Mouse (Mus musculus): ENCODE results near the gene Pik3r5. TPM values are rescaled to one million over a fixed set of nuclear protein-coding genes. Genes with fewer than 3 reads are reported as not detected.
A peak's percentile ranks its signal among the peaks of the same experiment; 100 is the strongest.

Pik3r5 gene
- polyA plus RNA-seq, 1 experiment from 2014 or later: 0.20 TPM

- no peaks in the 10 kb centered on the region for H3K4me1 ChIP-seq
- H3K9me3 ChIP-seq: no peaks in the 10 kb centered on the region
- no peak overlapping the region for H3K27ac ChIP-seq (replicated peaks)
- no peak overlapping the region for H3K9ac ChIP-seq (replicated peaks)
- 88% methylated on average over 5 of the region's 5 CpGs for WGBS
- no peak overlapping the region for H3K4me2 ChIP-seq (replicated peaks)
- no peak overlapping the region for H3K4me3 ChIP-seq
- H3K36me3 ChIP-seq: no peaks in the 10 kb centered on the region
- H3K27me3 ChIP-seq: no peaks in the 10 kb centered on the region
- ATAC-seq (replicated peaks): no peak
These were observed 87.9 kb downstream of the Pik3r5 start for GRCm38 (mm10) chr11:68519815-68520214.

- Histone ChIP-seq H3K4me1 (no peaks in the 10 kb centered on the region), H3K9ac (replicated peaks) (no peak overlapping the region), H3K4me3 (no peak overlapping the region), H3K27ac (replicated peaks) (no peak overlapping the region), H3K9me3 (no peaks in the 10 kb centered on the region), H3K36me3 (no peaks in the 10 kb centered on the region), H3K27me3 (no peaks in the 10 kb centered on the region), H3K4me2 (replicated peaks) (no peak overlapping the region)
- 87% methylated on average over 2 of the region's 2 CpGs for whole genome bisulfite sequencing
- ATAC-seq (replicated peaks): no peak
These were observed 88.5 kb downstream of the Pik3r5 start for GRCm38 (mm10) chr11:68520439-68520838.

DNA sequence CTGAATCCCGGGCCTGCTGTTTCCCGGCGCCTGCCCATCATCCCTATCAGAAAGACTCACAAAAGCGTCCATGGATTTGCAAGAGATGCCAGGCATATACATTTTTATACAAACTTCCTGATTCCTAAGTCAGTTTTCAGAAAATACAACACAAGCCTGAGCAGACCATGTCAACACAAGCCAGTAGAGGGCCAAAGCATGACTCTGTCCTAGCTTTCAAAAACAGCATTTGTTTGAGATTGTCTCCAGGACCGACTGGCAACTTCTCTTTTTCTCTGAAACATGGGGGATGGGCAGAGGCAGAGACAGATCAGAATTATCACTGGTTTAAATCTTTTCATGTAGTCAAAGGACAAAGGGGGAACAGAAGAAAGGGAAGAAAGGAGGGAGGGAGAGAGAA is 89.4 kb downstream of the Pik3r5 start:
- Histone ChIP-seq H3K27ac (replicated peaks) (no peak overlapping the region), H3K9ac (replicated peaks) (no peak overlapping the region), H3K4me2 (replicated peaks) (no peak overlapping the region), H3K4me1 (no peaks in the 10 kb centered on the region), H3K27me3 (no peaks in the 10 kb centered on the region), H3K36me3 (no peaks in the 10 kb centered on the region), H3K9me3 (no peaks in the 10 kb centered on the region), H3K4me3 (no peak overlapping the region)
- WGBS: 82% methylated on average over 5 of the region's 5 CpGs
- no peak for ATAC-seq (replicated peaks)

DNA sequence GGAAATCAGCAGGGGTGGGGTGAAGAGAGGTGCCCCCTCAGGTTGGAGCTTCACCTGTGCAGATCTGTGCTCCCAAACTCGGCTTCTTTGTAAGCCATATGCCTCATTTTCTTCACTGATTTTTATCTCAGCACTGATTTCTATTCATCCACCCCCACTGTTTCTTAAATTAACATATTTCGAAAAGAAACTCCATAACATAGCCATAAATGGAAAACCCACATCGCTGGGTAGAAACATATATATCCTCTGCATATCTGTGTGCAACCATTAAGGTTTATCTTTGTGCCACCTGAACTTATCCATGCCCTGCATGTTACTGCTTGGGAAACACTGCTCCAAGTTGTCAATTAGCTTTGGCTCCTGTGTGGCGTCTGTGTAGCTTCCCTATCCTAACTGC is 94.5 kb downstream of the Pik3r5 start:
- 75% methylated on average over 4 of the region's 4 CpGs for WGBS
- H3K27me3 ChIP-seq: no peaks in the 10 kb centered on the region
- no peak overlapping the region for H3K4me3 ChIP-seq
- no peaks in the 10 kb centered on the region for H3K4me1 ChIP-seq
- H3K4me2 ChIP-seq (replicated peaks): no peak overlapping the region
- H3K9me3 ChIP-seq: no peaks in the 10 kb centered on the region
- ATAC-seq (replicated peaks): no peak
- H3K9ac ChIP-seq (replicated peaks): no peak overlapping the region
- no peaks in the 10 kb centered on the region for H3K36me3 ChIP-seq
- H3K27ac ChIP-seq (replicated peaks): no peak overlapping the region

DNA sequence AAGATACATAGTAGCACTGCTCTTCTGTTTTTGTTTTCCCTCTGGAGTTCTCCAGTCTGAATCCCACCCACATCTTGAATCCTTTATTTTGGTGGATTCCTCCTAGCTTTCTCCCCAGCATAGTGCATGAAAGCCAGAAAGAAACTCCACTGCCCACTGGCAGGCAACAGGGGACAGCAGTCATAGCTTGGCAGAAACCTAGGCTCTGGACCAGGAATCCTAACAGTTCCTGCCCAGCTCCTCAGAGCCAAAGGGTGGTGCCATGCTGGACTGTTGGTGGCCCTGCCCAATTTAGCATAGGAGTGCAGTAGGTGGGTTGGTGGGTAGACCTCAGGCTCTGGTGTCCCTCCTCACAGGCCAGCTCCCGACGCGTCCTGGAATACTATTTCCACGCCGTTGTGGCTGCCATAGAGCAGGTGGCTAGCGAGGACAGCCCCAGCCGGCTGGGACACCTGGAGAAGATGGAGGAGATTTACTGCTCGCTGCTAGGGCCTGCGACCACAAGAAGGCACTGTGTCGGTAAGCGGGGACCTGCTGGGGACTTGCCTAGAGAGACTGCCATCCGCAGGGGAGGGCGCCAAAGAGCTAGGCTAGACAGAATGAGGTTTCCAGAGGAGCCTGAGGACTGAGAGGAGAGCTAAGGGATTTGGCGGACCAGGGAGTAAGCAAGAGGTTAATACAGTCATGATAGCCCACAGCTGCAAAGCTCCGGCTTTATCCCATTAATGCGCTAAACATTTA is 99.3 kb downstream of the Pik3r5 start:
- Histone ChIP-seq H3K4me1 (no peaks in the 10 kb centered on the region), H3K9ac (replicated peaks) (no peak overlapping the region), H3K4me2 (replicated peaks) (no peak overlapping the region), H3K36me3 (no peaks in the 10 kb centered on the region), H3K27me3 (no peaks in the 10 kb centered on the region), H3K9me3 (no peaks in the 10 kb centered on the region), H3K4me3 (no peak overlapping the region), H3K27ac (replicated peaks) (no peak overlapping the region)
- 31% methylated on average over 16 of the region's 16 CpGs for WGBS
- no peak for ATAC-seq (replicated peaks)

- no peaks in the 10 kb centered on the region; the same call in none of the 2 replicates for H3K4me1 ChIP-seq
- no peak for ATAC-seq (replicated peaks)
These were observed 100.1 kb downstream of the Pik3r5 start for GRCm38 (mm10) chr11:68531941-68532535.

GRCm38 (mm10) chr11:68532773-68533172 is 100.9 kb downstream of the Pik3r5 start:
- 76% methylated on average over 5 of the region's 5 CpGs for WGBS
- no peak overlapping the region for H3K27ac ChIP-seq (replicated peaks)
- no peaks in the 10 kb centered on the region for H3K27me3 ChIP-seq
- H3K9me3 ChIP-seq: no peaks in the 10 kb centered on the region
- no peak overlapping the region for H3K9ac ChIP-seq (replicated peaks)
- no peak for ATAC-seq (replicated peaks)
- H3K4me3 ChIP-seq: no peak overlapping the region
- H3K4me1 ChIP-seq: no peaks in the 10 kb centered on the region; the same call in none of the 2 replicates
- no peaks in the 10 kb centered on the region for H3K36me3 ChIP-seq
- no peak overlapping the region for H3K4me2 ChIP-seq (replicated peaks)

More at GRCm38 (mm10) chr11:68531941-68532535, 100.1 kb downstream of the Pik3r5 start:
- Histone ChIP-seq H3K4me3 (no peak overlapping the region), H3K4me2 (replicated peaks) (no peak overlapping the region), H3K9ac (replicated peaks) (no peak overlapping the region), H3K27ac (replicated peaks) (no peak overlapping the region), H3K9me3 (no peaks in the 10 kb centered on the region), H3K36me3 (no peaks in the 10 kb centered on the region), H3K27me3 (no peaks in the 10 kb centered on the region)
- WGBS: 83% methylated on average over 11 of the region's 11 CpGs

- H3K36me3 ChIP-seq: no peaks in the 10 kb centered on the region
- ATAC-seq (replicated peaks): no peak
- H3K4me2 ChIP-seq (replicated peaks): no peak overlapping the region
- H3K4me1 ChIP-seq: no peaks in the 10 kb centered on the region; the same call in none of the 2 replicates
- H3K4me3 ChIP-seq: no peak overlapping the region
- no peak overlapping the region for H3K27ac ChIP-seq (replicated peaks)
- no peaks in the 10 kb centered on the region for H3K9me3 ChIP-seq
- 72% methylated on average over 6 of the region's 6 CpGs for WGBS
- H3K27me3 ChIP-seq: no peaks in the 10 kb centered on the region
- no peak overlapping the region for H3K9ac ChIP-seq (replicated peaks)
These were observed 102.1 kb downstream of the Pik3r5 start for GRCm38 (mm10) chr11:68533971-68534475.

DNA sequence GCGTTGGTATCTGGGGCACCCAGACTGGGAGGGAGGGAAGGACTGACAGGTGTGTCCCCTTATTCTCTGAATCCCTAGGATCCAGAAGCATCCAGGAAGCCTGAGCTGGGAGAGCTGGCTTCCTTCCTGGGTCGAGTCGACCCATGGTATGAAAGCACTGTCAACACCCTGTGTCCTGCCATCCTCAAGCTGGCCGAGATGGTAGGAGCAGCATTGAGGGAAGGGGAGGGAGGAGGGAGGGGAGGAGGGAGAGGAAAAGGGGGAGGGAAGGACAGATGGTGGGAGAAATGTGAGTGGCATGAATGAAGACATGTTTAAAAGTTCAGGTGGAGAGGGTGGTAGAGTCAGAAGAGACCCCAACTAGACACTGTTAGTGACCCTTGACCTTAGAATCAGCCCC is 104.1 kb downstream of the Pik3r5 start:
- Histone ChIP-seq H3K27me3 (no peaks in the 10 kb centered on the region), H3K27ac (replicated peaks) (no peak overlapping the region), H3K9me3 (no peaks in the 10 kb centered on the region), H3K36me3 (no peaks in the 10 kb centered on the region), H3K9ac (replicated peaks) (no peak overlapping the region), H3K4me1 (no peaks in the 10 kb centered on the region; the same call in none of the 2 replicates), H3K4me2 (replicated peaks) (no peak overlapping the region), H3K4me3 (no peak overlapping the region)
- whole genome bisulfite sequencing: 72% methylated on average over 4 of the region's 4 CpGs
- no peak for ATAC-seq (replicated peaks)

DNA sequence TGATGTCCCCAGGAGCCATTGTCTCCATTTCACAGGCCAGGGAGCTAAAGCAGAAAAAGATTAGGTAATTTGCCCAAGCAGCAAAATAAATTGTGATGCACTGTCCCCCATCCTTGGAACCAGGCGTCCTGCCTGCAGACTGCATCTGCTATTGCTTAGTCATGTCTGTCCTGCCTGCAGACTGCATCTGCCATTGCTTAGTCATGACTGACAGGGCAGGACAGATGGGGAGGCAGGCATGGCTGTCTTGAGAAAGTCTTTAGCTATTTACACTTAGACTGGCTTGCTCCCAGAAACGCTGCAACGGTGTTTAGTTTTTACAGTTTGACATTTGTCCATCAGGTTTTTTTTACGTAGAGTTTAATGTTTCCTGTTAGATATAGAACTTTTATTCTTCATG is 104.5 kb downstream of the Pik3r5 start:
- ATAC-seq (replicated peaks): peak; percentile 23; the same call in 1 of the 2 replicates

GRCm38 (mm10) chr11:68539621-68540020 is 107.7 kb downstream of the Pik3r5 start:
- H3K27me3 ChIP-seq: no peaks in the 10 kb centered on the region
- no peak overlapping the region for H3K4me3 ChIP-seq
- no peaks in the 10 kb centered on the region for H3K9me3 ChIP-seq
- 64% methylated on average over 5 of the region's 5 CpGs for WGBS
- H3K27ac ChIP-seq (replicated peaks): no peak overlapping the region
- H3K4me1 ChIP-seq: no peaks in the 10 kb centered on the region; the same call in none of the 2 replicates
- no peak for ATAC-seq (replicated peaks)
- H3K36me3 ChIP-seq: no peaks in the 10 kb centered on the region
- H3K4me2 ChIP-seq (replicated peaks): no peak overlapping the region
- H3K9ac ChIP-seq (replicated peaks): no peak overlapping the region

More for the DNA sequence above, 104.5 kb downstream of the Pik3r5 start:
- no peak overlapping the region for H3K4me2 ChIP-seq (replicated peaks)
- no peaks in the 10 kb centered on the region for H3K36me3 ChIP-seq
- no peaks in the 10 kb centered on the region; the same call in none of the 2 replicates for H3K4me1 ChIP-seq
- no peak overlapping the region for H3K27ac ChIP-seq (replicated peaks)
- no peaks in the 10 kb centered on the region for H3K9me3 ChIP-seq
- H3K4me3 ChIP-seq: no peak overlapping the region
- WGBS: 41% methylated on average over 4 of the region's 4 CpGs
- no peaks in the 10 kb centered on the region for H3K27me3 ChIP-seq
- H3K9ac ChIP-seq (replicated peaks): no peak overlapping the region

DNA sequence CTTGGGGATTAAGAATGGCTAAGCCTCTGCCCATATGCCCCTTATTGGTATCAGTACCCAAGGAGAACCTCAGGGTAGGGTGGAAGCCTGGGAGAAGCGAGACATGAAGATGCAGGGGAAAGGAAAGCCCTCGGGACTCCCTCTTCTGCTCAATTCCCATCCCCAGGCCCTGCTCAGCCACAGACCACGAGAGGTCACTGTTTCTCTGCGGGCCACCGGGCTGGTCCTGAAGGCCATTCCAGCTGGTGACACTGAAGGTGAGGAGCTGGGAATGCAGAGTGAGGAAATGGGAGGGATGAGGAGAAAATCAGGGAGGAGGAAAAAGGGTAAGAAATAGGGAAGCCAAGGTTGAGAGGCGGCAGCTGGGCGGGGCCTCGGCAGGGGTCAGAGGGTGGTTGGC is 112.6 kb downstream of the Pik3r5 start:
- H3K36me3 ChIP-seq: no peaks in the 10 kb centered on the region
- no peak overlapping the region for H3K27ac ChIP-seq (replicated peaks)
- H3K4me1 ChIP-seq: no peaks in the 10 kb centered on the region
- no peak overlapping the region for H3K4me3 ChIP-seq
- no peak overlapping the region for H3K9ac ChIP-seq (replicated peaks)
- H3K4me2 ChIP-seq (replicated peaks): no peak overlapping the region
- H3K27me3 ChIP-seq: no peaks in the 10 kb centered on the region
- 12% methylated on average over 8 of the region's 8 CpGs for WGBS
- H3K9me3 ChIP-seq: no peaks in the 10 kb centered on the region
- no peak for ATAC-seq (replicated peaks)
